8 mouse cellular contexts compared by ENCODE assay signal in genomic region chr10:81176466-81177271, GRCm38 (mm10). TPM values are rescaled to one million over a fixed set of nuclear protein-coding genes. Genes with fewer than 3 reads are reported as not detected.
A peak's percentile ranks its signal among the peaks of the same experiment; 100 is the strongest.
DNase-seq lines count a peak whose midpoint lies in the region; ATAC-seq and TF ChIP-seq lines count a peak whose summit lies in the region.

Eef2 (plus strand) TSS chr10:81176631.

- H3K9me3 ChIP-seq in hindbrain, postnatal 0 days (ENCODE audit: low read length), result no peaks in the 10 kb centered on the region

- peaks cover 41% of the 10 kb centered on the region for H3K36me3 ChIP-seq in hindbrain, postnatal 0 days (ENCODE audit: insufficient read depth, low read length)
- peaks cover 42% of the 10 kb centered on the region for H3K36me3 ChIP-seq in macrophage (ENCODE audit: inconsistent target)

- intact Hi-C loops in left cerebral cortex, adult 2 months (cut with DNase I), result no loop called here

- peaks cover 45% of the 10 kb centered on the region for H3K79me2 ChIP-seq in macrophage (ENCODE audit: inconsistent target)

- peak; percentile 99 for DNase-seq in gastrocnemius, adult 8-10 months (ENCODE audit: low spot score in 2 of 2)
- DNase-seq in hindbrain, postnatal 0 days (ENCODE audit: low spot score), result peak; percentile 100
- DNase-seq in left cerebral cortex, adult 2 months (ENCODE audit: extremely low spot score in 1 of 2, low spot score in 2 of 2), result peak; percentile 99
- DNase-seq in retina, postnatal 7 days (ENCODE audit: low read depth, low spot score), result peak; percentile 97
- DNase-seq in urinary bladder, adult 18-20 months (ENCODE audit: low spot score in 2 of 2), result peak; percentile 97 to 98

- H3K27me3 ChIP-seq in hindbrain, postnatal 0 days (ENCODE audit: insufficient read depth, low read length), result no peaks in the 10 kb centered on the region

- H3K9ac ChIP-seq in hindbrain, postnatal 0 days (replicated peaks; ENCODE audit: low read length), result peak within 1 kb of the TSS; percentile 91

- peak within 1 kb of the TSS; percentile 83 for H3K4me2 ChIP-seq in hindbrain, postnatal 0 days (ENCODE audit: low read depth, low read length)

- peak within 1 kb of the TSS; percentile 96 for H3K27ac ChIP-seq in hindbrain, postnatal 0 days
- peak within 1 kb of the TSS; percentile 91 for H3K27ac ChIP-seq in left cerebral cortex, adult 2 months
- peak within 1 kb of the TSS; percentile 65 for H3K27ac ChIP-seq in macrophage

- under 1% methylated on average over 77 of the region's 77 CpGs for WGBS in hindbrain, postnatal 0 days
- under 1% methylated on average over 75 of the region's 77 CpGs for WGBS in macrophage (ENCODE audit: missing documents)

- peak; percentile 60 for ATAC-seq in activated CD4-positive, CD25-positive, alpha-beta regulatory T cell, adult 4 months
- ATAC-seq in common myeloid progenitor, adult 5-6 weeks (replicated peaks; ENCODE audit: low read depth, poor library complexity, severe bottlenecking), result peak; percentile 50
- peak; percentile 79 for ATAC-seq in hindbrain, postnatal 0 days

- H3K4me3 ChIP-seq in hindbrain, postnatal 0 days (ENCODE audit: low read length), result peak within 1 kb of the TSS; percentile 93
- H3K4me3 ChIP-seq in left cerebral cortex, adult 2 months, result peak within 1 kb of the TSS; percentile 97
- H3K4me3 ChIP-seq in macrophage (ENCODE audit: inconsistent target), result peak within 1 kb of the TSS; percentile 94

- TF ChIP-seq CTCF in hindbrain, postnatal 0 days (IDR thresholded peaks at IDR 0.05; ENCODE audit: low read depth), result peak; percentile 7; the same call in 1 of the 2 replicates
- TF ChIP-seq CTCF in left cerebral cortex, adult 2 months (IDR thresholded peaks at IDR 0.05), result no peak

- H3K4me1 ChIP-seq in hindbrain, postnatal 0 days (ENCODE audit: insufficient read depth, low read length), result peaks cover 4% of the 10 kb centered on the region; the same call in 1 of the 2 replicates

RNA-seq across cellular contexts. Expression of gene Eef2, which starts in this region (rescaled TPM):
- polyA plus RNA-seq in activated CD4-positive, CD25-positive, alpha-beta regulatory T cell, adult 4 months (2017; shearing (Covaris generic)), result 1,000 to 10,000 TPM in 1 of 2 experiments, 100 to 1,000 TPM in 1; 933 to 1,303 TPM
- total RNA-seq in common myeloid progenitor, adult 5-6 weeks (2017), result 1,623 and 1,948 TPM in 2 replicates
- 1,000 to 10,000 TPM; 1,293 to 1,550 (median 1,345) TPM for total RNA-seq in gastrocnemius, adult 8-10 months (2022)
- 2,095 and 2,196 TPM in 2 replicates for total RNA-seq in hindbrain, postnatal 0 days (2014; rRNA removed)
- polyA plus RNA-seq in hindbrain, postnatal 0 days (2015; fragmentation: Nextera tagmentation; extraction: Ambion mirVana), result 422 and 434 TPM in 2 replicates
- total RNA-seq in left cerebral cortex, adult 2 months (2021), result 100 to 1,000 TPM; 884 to 901 TPM
- total RNA-seq in macrophage (2018; cell fraction: chromatin; rRNA removed), result 100 to 1,000 TPM; 161 to 373 (median 228) TPM
- total RNA-seq in macrophage (2018; cell fraction: cytosol; rRNA removed), result 1,000 to 10,000 TPM in 11 of 26 experiments, 100 to 1,000 TPM in 15; 644 to 1,256 (median 896) TPM
- 100 to 1,000 TPM; 248 to 505 (median 331) TPM for total RNA-seq in macrophage (2018; cell fraction: nucleus; rRNA removed)
- polyA plus RNA-seq in macrophage (2018), result 749 to 1,081 TPM (median 1,012 TPM) in 3 replicates

Comparison
In these comparisons a context has a peak if more than half of its experiments do, and no peak if none do; other contexts are left out.
1. Peak in every context shown above with its lines: DNase-seq, ATAC-seq, H3K4me3 ChIP-seq and H3K27ac ChIP-seq.